Mouse (Mus musculus): ENCODE measurements at regions not wholly inside any gene's neighbourhood (a gene's known extent, or its start where the extent isn't known, plus 50 kb on each side); places are given as distances from the start of the nearest gene placed in this dataset.
"Not testable (repeated sequence)": the region's sequence is repeated elsewhere in the genome, so short reads cannot be mapped to it uniquely, and the experiment has no call there.

- Histone ChIP-seq H3K4me2 (no peak overlapping the region), H3K9ac (no peak overlapping the region), H3K27ac (replicated peaks) (no peak overlapping the region), H3K4me1 (replicated peaks) (no peaks in the 10 kb centered on the region), H3K36me3 (no peaks in the 10 kb centered on the region), H3K27me3 (no peaks in the 10 kb centered on the region), H3K9me3 (no peaks in the 10 kb centered on the region), H3K4me3 (no peak overlapping the region)
- WGBS = 10% methylated on average over 2 of the region's 2 CpGs
- ATAC-seq (ENCODE audit: low FRiP score, low read depth) = no peak
Measured at GRCm38 (mm10) chr10:46733760-46734265, 1156.2 kb downstream of the Hace1 start.

GRCm38 (mm10) chr10:46741098-46741497 lies 1163.5 kb downstream of the Hace1 start:
- no peak overlapping the region for H3K4me2 ChIP-seq
- ATAC-seq (ENCODE audit: low FRiP score, low read depth) = no peak
- H3K4me3 ChIP-seq = no peak overlapping the region
- H3K9me3 ChIP-seq = no peaks in the 10 kb centered on the region
- H3K4me1 ChIP-seq (replicated peaks) = no peaks in the 10 kb centered on the region
- no peaks in the 10 kb centered on the region for H3K36me3 ChIP-seq
- WGBS = 85% methylated on average over 3 of the region's 3 CpGs
- H3K27me3 ChIP-seq = no peaks in the 10 kb centered on the region
- H3K27ac ChIP-seq (replicated peaks) = no peak overlapping the region
- H3K9ac ChIP-seq = no peak overlapping the region

- H3K36me3 ChIP-seq = no peaks in the 10 kb centered on the region
- H3K4me1 ChIP-seq (replicated peaks) = no peaks in the 10 kb centered on the region
- no peak overlapping the region for H3K27ac ChIP-seq (replicated peaks)
- H3K4me2 ChIP-seq = no peak overlapping the region
- no peak for ATAC-seq (ENCODE audit: low FRiP score, low read depth)
- no peak overlapping the region for H3K9ac ChIP-seq
- H3K27me3 ChIP-seq = no peaks in the 10 kb centered on the region
- WGBS = 88% methylated on average over 3 of the region's 3 CpGs
- H3K4me3 ChIP-seq = no peak overlapping the region
- no peaks in the 10 kb centered on the region for H3K9me3 ChIP-seq
Measured at GRCm38 (mm10) chr10:46742131-46742530, 1164.5 kb downstream of the Hace1 start.

GRCm38 (mm10) chr10:46760923-46761322 lies 1183.3 kb downstream of the Hace1 start:
- H3K27ac ChIP-seq (replicated peaks) = no peak overlapping the region
- H3K4me1 ChIP-seq (replicated peaks) = no peaks in the 10 kb centered on the region
- no peaks in the 10 kb centered on the region for H3K27me3 ChIP-seq
- no peak overlapping the region for H3K4me3 ChIP-seq
- WGBS = 91% methylated on average over 1 of the region's 1 CpGs
- no peak overlapping the region for H3K9ac ChIP-seq
- H3K4me2 ChIP-seq = no peak overlapping the region
- ATAC-seq (ENCODE audit: low FRiP score, low read depth) = no peak
- no peaks in the 10 kb centered on the region for H3K9me3 ChIP-seq
- H3K36me3 ChIP-seq = no peaks in the 10 kb centered on the region

GRCm38 (mm10) chr10:46778729-46779128 lies 1201.1 kb downstream of the Hace1 start:
- Histone ChIP-seq H3K27me3 (no peaks in the 10 kb centered on the region), H3K36me3 (no peaks in the 10 kb centered on the region), H3K9me3 (no peaks in the 10 kb centered on the region), H3K4me3 (no peak overlapping the region), H3K9ac (no peak overlapping the region), H3K4me2 (no peak overlapping the region), H3K4me1 (replicated peaks) (no peaks in the 10 kb centered on the region), H3K27ac (replicated peaks) (no peak overlapping the region)
- ATAC-seq (ENCODE audit: low FRiP score, low read depth) = no peak
- 44% methylated on average over 2 of the region's 2 CpGs for WGBS

- not testable (repeated sequence) for H3K4me3 ChIP-seq; H3K36me3 ChIP-seq; H3K9ac ChIP-seq; H3K27ac ChIP-seq (replicated peaks); H3K27me3 ChIP-seq; H3K9me3 ChIP-seq; H3K4me1 ChIP-seq (replicated peaks); H3K4me2 ChIP-seq; ATAC-seq (ENCODE audit: low FRiP score, low read depth)
- WGBS = 89% methylated on average over 7 of the region's 7 CpGs
Measured at GRCm38 (mm10) chr10:46785723-46786122, 1208.1 kb downstream of the Hace1 start.

GRCm38 (mm10) chr10:46814271-46814670 lies 1236.6 kb downstream of the Hace1 start:
- no peaks in the 10 kb centered on the region for H3K36me3 ChIP-seq
- H3K9me3 ChIP-seq = no peaks in the 10 kb centered on the region
- no peak overlapping the region for H3K9ac ChIP-seq
- 81% methylated on average over 1 of the region's 1 CpGs for WGBS
- H3K27me3 ChIP-seq = no peaks in the 10 kb centered on the region
- no peaks in the 10 kb centered on the region for H3K4me1 ChIP-seq (replicated peaks)
- ATAC-seq (ENCODE audit: low FRiP score, low read depth) = no peak
- H3K27ac ChIP-seq (replicated peaks) = no peak overlapping the region
- no peak overlapping the region for H3K4me3 ChIP-seq
- no peak overlapping the region for H3K4me2 ChIP-seq

GRCm38 (mm10) chr10:46819133-46819532 lies 1241.5 kb downstream of the Hace1 start:
- 65% methylated on average over 2 of the region's 2 CpGs for WGBS
- no peak for ATAC-seq (ENCODE audit: low FRiP score, low read depth)
- no peak overlapping the region for H3K4me3 ChIP-seq
- H3K4me1 ChIP-seq (replicated peaks) = no peaks in the 10 kb centered on the region
- H3K27ac ChIP-seq (replicated peaks) = no peak overlapping the region
- no peaks in the 10 kb centered on the region for H3K36me3 ChIP-seq
- no peak overlapping the region for H3K4me2 ChIP-seq
- no peaks in the 10 kb centered on the region for H3K9me3 ChIP-seq
- H3K27me3 ChIP-seq = no peaks in the 10 kb centered on the region
- H3K9ac ChIP-seq = no peak overlapping the region

- no peak for ATAC-seq (ENCODE audit: low FRiP score, low read depth)
- Histone ChIP-seq H3K4me2 (no peak overlapping the region), H3K27me3 (no peaks in the 10 kb centered on the region), H3K9ac (no peak overlapping the region), H3K36me3 (no peaks in the 10 kb centered on the region), H3K4me3 (no peak overlapping the region), H3K4me1 (replicated peaks) (no peaks in the 10 kb centered on the region), H3K27ac (replicated peaks) (no peak overlapping the region), H3K9me3 (no peaks in the 10 kb centered on the region)
- 91% methylated on average over 1 of the region's 1 CpGs for WGBS
Measured at GRCm38 (mm10) chr10:46819965-46820364, 1242.3 kb downstream of the Hace1 start.

- no peak for ATAC-seq (ENCODE audit: low FRiP score, low read depth)
- WGBS = 47% methylated on average over 1 of the region's 1 CpGs
- Histone ChIP-seq H3K27ac (replicated peaks) (no peak overlapping the region), H3K9ac (no peak overlapping the region), H3K36me3 (no peaks in the 10 kb centered on the region), H3K27me3 (no peaks in the 10 kb centered on the region), H3K9me3 (no peaks in the 10 kb centered on the region), H3K4me2 (no peak overlapping the region), H3K4me3 (no peak overlapping the region), H3K4me1 (replicated peaks) (peaks cover 8% of the 10 kb centered on the region; the same call in 1 of the 2 replicates)
Measured at GRCm38 (mm10) chr10:46823837-46824236, 1246.2 kb downstream of the Hace1 start.

- Histone ChIP-seq H3K9me3 (no peaks in the 10 kb centered on the region), H3K4me1 (replicated peaks) (peaks cover 8% of the 10 kb centered on the region; the same call in 1 of the 2 replicates), H3K4me2 (no peak overlapping the region), H3K27me3 (no peaks in the 10 kb centered on the region), H3K4me3 (no peak overlapping the region), H3K36me3 (no peaks in the 10 kb centered on the region), H3K9ac (no peak overlapping the region), H3K27ac (replicated peaks) (0 out of 2 replicates have a peak overlapping the region, but pooled peaks have one; percentile 42)
- no peak for ATAC-seq (ENCODE audit: low FRiP score, low read depth)
- WGBS = 20% methylated on average over 3 of the region's 3 CpGs
Measured at GRCm38 (mm10) chr10:46826012-46826411, 1248.4 kb downstream of the Hace1 start.

- Histone ChIP-seq H3K4me3 (no peak overlapping the region), H3K9ac (no peak overlapping the region), H3K27me3 (no peaks in the 10 kb centered on the region), H3K36me3 (no peaks in the 10 kb centered on the region), H3K27ac (replicated peaks) (0 out of 2 replicates have a peak overlapping the region, but pooled peaks have one; percentile 6), H3K4me2 (no peak overlapping the region), H3K9me3 (no peaks in the 10 kb centered on the region), H3K4me1 (replicated peaks) (peaks cover 8% of the 10 kb centered on the region; the same call in 1 of the 2 replicates)
- 15% methylated on average over 1 of the region's 1 CpGs for WGBS
- peak; percentile 63 for ATAC-seq (ENCODE audit: low FRiP score, low read depth)
Measured at GRCm38 (mm10) chr10:46826639-46827038, 1249.0 kb downstream of the Hace1 start.

All from hindbrain, embryonic 15.5 days (tissue).